Mouse (Mus musculus) left cerebral cortex, adult 2 months (tissue): Measurements from ENCODE around the gene Pde4dip. TPM values are rescaled to one million over a fixed set of nuclear protein-coding genes. Genes with fewer than 3 reads are reported as not detected.

Experiments used
- DNase-seq, 2 experiments: peaks; one replicate each; pipeline ENCODE4 v3.0.0; 2021 to 2022; ENCODE audit warnings: low spot score in 2 of 2, mixed read lengths in 1 of 2; ENCODE audit errors: extremely low spot score in 1 of 2
- H3K27ac ChIP-seq: fragments of 200-600 bp; 2 replicates; pipeline ENCODE4 v1.8.1; 2022
- H3K4me3 ChIP-seq: fragments of 200-600 bp; 2 replicates; pipeline ENCODE4 v1.8.1; 2022
- CTCF ChIP-seq: fragments of 200-600 bp; IDR thresholded peaks from 2 replicates; pipeline ENCODE4 v1.8.1; 2022; ENCODE audit warnings: antibody characterized with exemption, mild to moderate bottlenecking, moderate library complexity
- intact Hi-C: fragments of 180-260 bp; cut with DNase I; formaldehyde crosslinking; loops from one replicate; pipeline ENCODE4 v1.15.1; 2025
- total RNA-seq, 2 experiments: library from RNA; stranded (reverse); gene quantifications; 2 replicates each; pipeline ENCODE4 v1.2.3; 2021

The Pde4dip gene
- total RNA-seq, 2 experiments from 2014 or later = 224 to 246 TPM

GRCm38 (mm10) chr3:97666154-97666553 is 222.4 kb downstream of the Pde4dip start:
- no peak for DNase-seq
- TF ChIP-seq CTCF = no peak
- intact Hi-C loops = loop anchor here (10.0 kb wide), 1 partner anchor 349 kb away; the partner anchor contains the start of gene Notch2
- Histone ChIP-seq H3K4me3 (no peak overlapping the region), H3K27ac (no peak overlapping the region)

GRCm38 (mm10) chr3:97665525-97665924 is 223.0 kb downstream of the Pde4dip start:
- intact Hi-C loops = loop anchor here (10.0 kb wide), 1 partner anchor 349 kb away; the partner anchor contains the start of gene Notch2
- DNase-seq = no peak

GRCm38 (mm10) chr3:97661206-97661605 is 227.3 kb downstream of the Pde4dip start:
- Histone ChIP-seq H3K27ac (no peak overlapping the region), H3K4me3 (no peak overlapping the region)
- intact Hi-C loops = loop anchor here (10.0 kb wide), 1 partner anchor 354 kb away; the partner anchor contains the start of gene Notch2
- no peak for TF ChIP-seq CTCF
- no peak for DNase-seq

More at GRCm38 (mm10) chr3:97665525-97665924, 223.0 kb downstream of the Pde4dip start:
- Histone ChIP-seq H3K4me3 (no peak overlapping the region), H3K27ac (no peak overlapping the region)
- no peak for TF ChIP-seq CTCF

- no peak overlapping the region; the same call in 1 of the 2 replicates for H3K27ac ChIP-seq
- intact Hi-C loops = loop anchor here (10.0 kb wide), 1 partner anchor 355 kb away; the partner anchor contains the start of gene Notch2
- DNase-seq = no peak
- H3K4me3 ChIP-seq = peak overlapping the region; percentile 97
- TF ChIP-seq CTCF = no peak
Observed at GRCm38 (mm10) chr3:97659746-97660145, 228.8 kb downstream of the Pde4dip start.

GRCm38 (mm10) chr3:97658426-97659193 is 229.9 kb downstream of the Pde4dip start:
- no peak for TF ChIP-seq CTCF
- H3K4me3 ChIP-seq = peak overlapping the region; percentile 97
- DNase-seq = peak in 1 of 2 experiments; percentile 31
- intact Hi-C loops = loop anchor here (1.0 kb wide), 1 partner anchor 48 kb away; the partner anchor contains the start of gene Chd1l
- peak overlapping the region; percentile 88 for H3K27ac ChIP-seq

- peak; percentile 98 to 99 for DNase-seq
- intact Hi-C loops = loop anchor here (1.0 kb wide), 1 partner anchor 48 kb away; the partner anchor contains the start of gene Chd1l
Observed at GRCm38 (mm10) chr3:97657655-97658411, 230.7 kb downstream of the Pde4dip start, which contains the start of gene Prkab2. Prkab2 (plus strand) TSS chr3:97658193.

GRCm38 (mm10) chr3:97654901-97655300 is 233.6 kb downstream of the Pde4dip start:
- TF ChIP-seq CTCF = peak; percentile 46
- DNase-seq = no peak
- Histone ChIP-seq H3K4me3 (no peak overlapping the region), H3K27ac (no peak overlapping the region)
- intact Hi-C loops = no loop called here

More at GRCm38 (mm10) chr3:97657655-97658411, 230.7 kb downstream of the Pde4dip start, which contains the start of gene Prkab2:
- no peak for TF ChIP-seq CTCF
- Histone ChIP-seq H3K4me3 (peak within 1 kb of the TSS; percentile 97), H3K27ac (peak within 1 kb of the TSS; percentile 88)

GRCm38 (mm10) chr3:97653781-97654180 is 234.7 kb downstream of the Pde4dip start:
- intact Hi-C loops = no loop called here
- no peak overlapping the region for H3K27ac ChIP-seq
- no peak for TF ChIP-seq CTCF
- no peak overlapping the region for H3K4me3 ChIP-seq
- DNase-seq = no peak

GRCm38 (mm10) chr3:97651604-97652003 is 236.9 kb downstream of the Pde4dip start:
- no peak for DNase-seq
- intact Hi-C loops = no loop called here

GRCm38 (mm10) chr3:97649469-97649868 is 239.0 kb downstream of the Pde4dip start:
- H3K27ac ChIP-seq = no peak overlapping the region
- DNase-seq = no peak
- H3K4me3 ChIP-seq = no peak overlapping the region
- intact Hi-C loops = no loop called here
- TF ChIP-seq CTCF = no peak

More at GRCm38 (mm10) chr3:97651604-97652003, 236.9 kb downstream of the Pde4dip start:
- Histone ChIP-seq H3K4me3 (no peak overlapping the region), H3K27ac (no peak overlapping the region)
- TF ChIP-seq CTCF = no peak

GRCm38 (mm10) chr3:97649022-97649421 is 239.5 kb downstream of the Pde4dip start:
- no peak for DNase-seq
- no peak overlapping the region for H3K4me3 ChIP-seq
- intact Hi-C loops = no loop called here
- H3K27ac ChIP-seq = no peak overlapping the region
- no peak for TF ChIP-seq CTCF
